Mouse (Mus musculus): ENCODE measurements around the gene Lsm2.
"Not testable (repeated sequence)": the region's sequence is repeated elsewhere in the genome, so short reads cannot be mapped to it uniquely, and the experiment has no call there.

Lsm2 gene

DNA sequence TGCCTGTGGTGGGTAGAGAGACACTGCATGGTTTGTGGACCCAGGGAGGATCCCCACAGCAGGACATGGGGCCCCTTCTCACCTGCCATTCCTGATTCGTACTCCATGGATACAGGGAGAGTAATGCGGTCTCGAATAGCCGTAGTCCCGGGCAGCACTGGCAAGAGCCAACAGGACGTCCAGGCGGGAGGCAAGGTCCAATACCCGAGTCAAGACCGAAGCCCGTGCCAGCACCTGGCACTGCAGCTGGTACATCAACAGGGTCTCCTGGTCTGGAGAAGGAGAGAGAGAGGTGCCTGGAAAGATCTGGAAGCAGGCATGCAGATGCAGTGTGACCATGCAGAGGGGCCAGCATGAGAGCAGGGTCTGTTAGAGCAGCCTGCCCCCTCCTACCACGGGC lies 49.6 kb downstream of the Lsm2 start:
- no peak for DNase-seq (ENCODE audit: low spot score in 2 of 2)

DNA sequence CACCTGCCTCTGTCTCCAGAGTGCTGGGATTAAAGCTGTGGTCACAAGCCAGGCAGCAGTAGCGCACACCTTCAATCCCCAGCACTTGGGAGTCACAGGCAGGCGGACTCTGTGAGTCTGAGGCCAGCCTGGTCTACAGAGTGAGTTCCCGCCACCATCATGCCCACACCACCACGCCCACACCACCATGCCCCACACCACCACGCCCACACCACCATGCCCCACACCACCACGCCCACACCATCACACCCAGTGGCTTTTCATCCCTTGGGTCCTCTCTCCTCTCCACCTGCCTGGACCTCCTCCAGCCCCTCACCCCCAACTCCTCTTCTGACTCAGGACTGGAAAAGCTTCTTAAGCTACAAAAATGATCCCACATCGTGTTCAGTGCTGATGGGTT lies 50.2 kb downstream of the Lsm2 start:
- no peak for DNase-seq (ENCODE audit: low spot score in 2 of 2)

DNA sequence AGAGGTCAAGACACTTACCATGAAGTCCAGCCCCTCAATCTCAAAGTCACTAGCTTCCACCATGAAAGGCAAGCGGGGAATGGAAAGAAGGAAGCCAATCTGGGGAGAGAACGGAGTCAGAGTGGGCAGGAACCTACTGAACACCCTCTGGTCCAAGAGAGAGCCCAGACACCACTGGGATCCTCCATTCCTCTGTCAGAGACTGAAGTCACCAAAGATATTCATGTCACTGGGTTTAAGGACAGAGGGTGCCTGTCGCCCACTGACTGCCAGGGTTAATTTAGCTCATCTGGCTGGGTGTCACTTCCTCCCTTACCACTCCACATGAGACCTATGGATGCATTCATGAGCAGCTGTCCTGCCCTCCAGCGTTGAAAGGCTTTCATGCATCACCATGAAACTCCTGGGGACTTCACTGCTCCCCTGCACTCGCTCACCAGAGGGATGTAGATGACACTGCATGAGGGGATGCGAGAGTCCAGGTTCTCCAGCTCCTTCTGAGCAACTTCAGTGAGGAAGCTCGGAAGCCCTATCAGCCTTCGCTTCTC lies 50.7 kb downstream of the Lsm2 start:
- no peak for DNase-seq (ENCODE audit: low spot score in 2 of 2)

DNA sequence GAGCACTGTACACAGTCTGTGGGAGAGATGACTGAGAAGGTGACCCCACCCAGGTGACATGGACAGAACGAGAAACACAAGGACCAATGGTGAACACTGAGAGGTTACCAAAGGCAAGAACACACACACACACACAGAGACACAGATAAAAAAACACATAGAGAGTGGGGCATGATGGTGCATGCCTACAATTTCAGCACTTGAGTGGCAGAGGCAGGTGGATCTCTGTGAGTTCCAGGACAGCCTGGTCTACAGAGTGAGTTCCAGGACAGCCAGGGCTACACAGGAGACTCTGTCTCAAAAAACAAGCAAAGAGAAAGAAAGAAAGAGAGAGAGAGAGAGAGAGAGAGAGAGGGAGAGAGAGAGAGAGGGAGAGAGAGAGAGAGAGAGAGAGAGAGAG lies 52.0 kb downstream of the Lsm2 start:
- DNase-seq (ENCODE audit: low spot score in 2 of 2), result not testable (repeated sequence)

DNA sequence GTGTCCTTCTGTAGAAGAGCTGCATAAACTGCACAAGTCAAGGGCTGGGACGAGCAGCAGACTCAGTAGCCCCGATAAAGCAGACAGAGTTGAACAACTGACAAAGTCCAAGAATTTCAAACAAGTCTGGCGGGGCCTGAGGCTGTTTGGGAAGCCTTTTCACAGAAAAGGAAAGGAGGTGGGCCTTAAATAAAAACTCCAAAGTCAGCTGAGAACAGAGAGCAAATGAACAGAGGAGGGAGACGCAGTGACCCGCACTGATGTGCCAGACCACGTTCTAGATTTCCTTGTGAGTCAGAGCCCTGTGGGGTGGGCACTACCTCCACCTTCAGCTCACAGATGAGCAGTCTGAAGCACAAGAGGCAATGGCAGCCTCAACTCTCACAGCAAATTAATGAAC lies 53.2 kb downstream of the Lsm2 start:
- no peak for DNase-seq (ENCODE audit: low spot score in 2 of 2)
